Mouse (Mus musculus): ENCODE measurements around the gene Kif11.

Gene Kif11

GRCm38 (mm10) chr19:37449246-37449645 lies 73.0 kb downstream of the Kif11 start:
- DNase-seq, result no peak

- no peak for DNase-seq
Measured at GRCm38 (mm10) chr19:37455528-37455927, 79.3 kb downstream of the Kif11 start.

GRCm38 (mm10) chr19:37455961-37456360 lies 79.8 kb downstream of the Kif11 start:
- DNase-seq, result no peak

DNA sequence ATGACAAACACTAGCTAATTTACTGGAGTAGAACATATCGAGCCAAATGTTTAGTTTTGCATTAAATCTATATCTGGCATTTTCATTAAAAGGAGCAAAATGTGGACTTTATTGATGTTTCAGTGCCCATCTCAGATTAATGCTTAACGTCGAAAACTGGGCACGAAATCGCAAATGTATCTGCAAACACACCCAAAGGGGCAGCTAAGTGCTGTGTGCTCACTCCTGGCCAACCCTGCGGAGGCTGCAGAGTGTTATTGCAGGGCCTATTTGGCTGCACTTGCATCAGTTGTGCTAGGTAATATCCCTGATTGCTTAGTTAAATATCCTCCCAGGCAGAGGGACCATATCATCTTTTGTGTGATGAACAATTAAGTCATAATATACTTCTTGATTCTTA lies 81.8 kb downstream of the Kif11 start:
- DNase-seq, result no peak

GRCm38 (mm10) chr19:37466403-37466802 lies 90.2 kb downstream of the Kif11 start:
- no peak for DNase-seq

DNA sequence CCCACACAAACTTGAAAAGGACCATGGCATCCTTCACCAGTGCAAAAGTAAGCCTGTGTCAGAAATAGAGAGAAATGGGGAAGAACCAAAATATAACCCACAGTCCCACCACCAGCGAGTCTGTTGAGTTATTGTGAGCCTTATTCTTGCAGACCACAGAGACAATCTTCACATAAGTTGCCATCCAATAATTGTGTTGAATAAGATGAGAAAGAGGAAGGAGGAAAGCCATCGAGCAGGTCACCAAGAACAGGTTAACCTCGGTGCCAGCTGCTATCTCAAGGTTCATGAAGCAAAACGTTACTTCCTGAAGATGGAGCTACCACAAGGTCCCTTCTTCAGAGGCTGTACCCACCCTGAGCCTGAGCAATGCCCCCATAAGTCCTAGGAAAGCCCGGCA lies 90.8 kb downstream of the Kif11 start:
- no peak for DNase-seq

DNA sequence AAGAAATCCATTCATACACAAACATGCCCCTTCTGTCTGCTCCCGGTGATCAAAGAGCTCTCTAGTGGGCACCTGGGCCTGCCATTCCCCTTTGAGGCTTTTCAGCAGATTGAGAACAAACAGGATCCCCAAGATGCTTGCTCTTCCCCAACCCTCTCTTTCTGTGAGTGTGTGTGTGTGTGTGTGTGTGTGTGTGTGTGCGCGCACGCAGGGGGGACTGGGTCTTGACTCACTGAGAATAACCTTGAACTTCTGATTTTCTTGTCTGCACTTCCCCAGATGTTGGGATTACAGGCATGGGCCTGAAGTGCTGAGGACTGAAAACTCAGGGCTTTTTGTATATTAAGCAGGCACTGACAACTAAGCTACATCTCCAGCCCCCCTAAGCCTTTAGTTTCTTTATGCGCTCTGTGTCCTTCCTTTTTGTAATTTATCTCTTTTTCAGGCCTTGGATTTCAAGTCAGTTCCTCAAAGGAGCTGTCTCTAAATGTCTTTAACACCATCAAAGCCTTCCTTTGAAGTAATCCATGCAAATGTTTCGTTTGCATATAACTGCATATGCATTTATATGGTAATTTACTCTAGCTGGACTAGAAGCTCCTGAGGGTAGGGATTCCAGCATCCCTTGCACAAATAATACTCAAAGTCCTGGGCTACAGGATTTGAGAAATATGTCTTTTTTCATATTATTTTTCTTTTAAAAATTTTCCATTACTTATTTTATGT lies 92.8 kb downstream of the Kif11 start:
- DNase-seq, result no peak

Data from layer of hippocampus, adult 9-11 months (tissue).